Mouse (Mus musculus): ENCODE measurements around the gene Ppfia1. TPM values are rescaled to one million over a fixed set of nuclear protein-coding genes. Genes with fewer than 3 reads are reported as not detected.

Gene Ppfia1
- polyA plus RNA-seq (2012; rRNA removed), result 42.1 and 44.3 TPM in 2 replicates

GRCm38 (mm10) chr7:144553237-144554122 is at the start of gene Ppfia1:
TSS of gene Ppfia1 (minus strand) at chr7:144553729.

GRCm38 (mm10) chr7:144582284-144582980 is 28.9 kb upstream of the Ppfia1 start, which contains the start of gene Fadd:
TSS of gene Fadd (minus strand) at chr7:144582463.

GRCm38 (mm10) chr7:144470545-144471059 is 82.9 kb downstream of the Ppfia1 start, which contains the start of gene Cttn:
TSS of gene Cttn (minus strand) at chr7:144471009.

Other genes starting within 250 kb of the Ppfia1 start
- 185 TPM in 2 replicates for gene Cttn, start 82.7 kb downstream of the Ppfia1 start, polyA plus RNA-seq (2012; rRNA removed)
- gene Fadd, start 28.7 kb upstream of the Ppfia1 start, polyA plus RNA-seq (2012; rRNA removed), result 4.7 and 4.8 TPM in 2 replicates
- 6.5 and 8.3 TPM in 2 replicates for gene Ano1, start 198.2 kb upstream of the Ppfia1 start, polyA plus RNA-seq (2012; rRNA removed)

All from central nervous system, embryonic 18 days (tissue).